Mouse (Mus musculus): ENCODE measurements around the gene 4933428G20Rik. TPM values are rescaled to one million over a fixed set of nuclear protein-coding genes. Genes with fewer than 3 reads are reported as not detected.

The 4933428G20Rik gene
- polyA plus RNA-seq, 1 experiment from 2014 or later = 1.3 TPM

DNA sequence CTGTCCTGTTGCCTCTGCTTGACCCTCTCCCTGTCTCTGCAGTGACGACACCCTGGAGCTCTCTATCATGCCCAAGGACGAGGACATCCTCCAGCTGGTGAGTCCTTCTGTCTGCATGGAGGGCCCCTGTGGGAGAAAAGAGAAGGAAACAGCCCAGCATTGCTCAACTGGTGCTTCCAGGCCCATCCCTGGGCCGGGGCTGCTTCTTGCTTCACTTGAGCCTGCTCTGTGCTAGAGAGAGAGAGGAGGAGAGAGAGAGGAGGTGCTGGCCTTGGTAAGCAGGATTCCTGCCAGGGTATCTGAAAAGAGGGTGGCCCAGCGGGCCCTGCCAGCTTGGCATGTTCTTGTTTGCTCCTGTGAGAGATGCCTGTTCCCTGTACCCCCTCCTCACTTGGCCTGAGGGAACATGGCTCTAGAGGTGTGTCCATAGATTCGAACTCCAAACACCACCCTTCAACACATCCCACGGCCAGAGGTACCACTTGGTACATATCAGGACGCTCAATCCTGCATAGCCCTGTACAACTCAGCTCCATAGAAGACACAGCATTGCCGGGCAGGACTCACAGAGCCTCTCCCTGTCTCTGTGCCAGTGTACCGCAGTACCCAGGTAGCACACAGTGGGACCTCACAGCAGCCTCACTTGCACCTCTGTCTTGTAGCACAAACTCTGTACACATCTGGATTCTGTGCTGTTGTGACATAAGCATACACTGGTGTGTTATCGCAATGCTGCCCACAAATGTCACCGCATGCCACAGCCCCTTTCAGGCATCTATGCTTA is 51.3 kb downstream of the 4933428G20Rik start:
- H3K36me3 ChIP-seq = peaks cover 11% of the 10 kb centered on the region; the same call in 1 of the 2 replicates
- H3K27ac ChIP-seq (replicated peaks) = peak overlapping the region; percentile 86
- ATAC-seq (ENCODE audit: low FRiP score, low read depth) = no peak
- no peak overlapping the region for H3K4me2 ChIP-seq
- H3K9ac ChIP-seq = no peak overlapping the region
- 89% methylated on average over 11 of the region's 11 CpGs for WGBS
- no peaks in the 10 kb centered on the region for H3K27me3 ChIP-seq
- H3K4me3 ChIP-seq = no peak overlapping the region
- H3K4me1 ChIP-seq (replicated peaks) = peaks cover 52% of the 10 kb centered on the region
- H3K9me3 ChIP-seq = no peaks in the 10 kb centered on the region

DNA sequence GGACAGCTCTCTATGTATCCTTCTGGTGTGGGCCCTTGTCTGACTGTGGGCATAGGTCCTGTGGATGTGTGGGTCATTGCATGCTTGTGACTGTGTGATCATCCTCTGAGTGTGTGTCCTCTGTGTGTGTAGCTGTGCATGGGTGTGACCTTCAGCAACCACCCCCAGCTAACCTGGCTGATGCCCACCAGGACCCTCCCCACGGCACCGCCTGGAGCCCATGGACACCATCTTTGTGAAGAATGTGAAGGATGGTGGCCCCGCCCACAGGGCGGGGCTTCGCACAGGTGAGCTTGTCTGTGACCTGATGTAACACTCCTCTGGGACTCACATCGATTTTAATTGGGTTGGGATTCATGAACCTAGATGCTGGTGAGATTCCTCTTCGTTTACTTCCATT is 52.2 kb downstream of the 4933428G20Rik start:
- Histone ChIP-seq H3K27ac (replicated peaks) (no peak overlapping the region), H3K4me1 (replicated peaks) (peaks cover 44% of the 10 kb centered on the region), H3K9ac (no peak overlapping the region), H3K9me3 (no peaks in the 10 kb centered on the region), H3K36me3 (peaks cover 11% of the 10 kb centered on the region; the same call in 1 of the 2 replicates), H3K4me2 (no peak overlapping the region), H3K27me3 (no peaks in the 10 kb centered on the region), H3K4me3 (no peak overlapping the region)
- no peak for ATAC-seq (ENCODE audit: low FRiP score, low read depth)
- 80% methylated on average over 7 of the region's 7 CpGs for WGBS

DNA sequence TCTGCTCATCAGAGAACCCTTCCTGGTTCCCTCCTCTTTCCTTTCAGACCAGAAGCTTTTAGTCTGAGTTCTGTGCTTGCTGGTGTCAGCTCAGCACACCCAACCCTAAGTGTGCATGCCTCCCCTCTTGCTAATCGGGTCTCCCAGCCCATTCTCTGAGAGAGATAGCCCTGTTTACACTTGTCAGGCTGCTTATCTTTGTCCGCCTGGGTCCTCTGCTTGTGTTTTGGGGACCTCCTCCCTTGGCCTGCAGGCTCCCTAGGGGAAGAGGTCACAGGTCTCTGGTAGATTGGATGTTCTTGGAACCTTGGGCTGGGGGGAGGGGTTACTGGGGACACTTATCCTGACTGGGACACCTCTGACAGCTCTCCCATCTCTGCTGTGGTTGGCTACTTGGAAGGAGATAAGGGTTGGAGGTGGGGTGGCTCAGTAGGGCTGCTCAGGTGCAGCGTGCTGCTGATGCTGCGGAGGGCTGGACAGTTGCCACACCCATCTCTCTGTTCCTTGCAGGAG is 54.1 kb downstream of the 4933428G20Rik start:
- Histone ChIP-seq H3K4me2 (no peak overlapping the region), H3K27ac (replicated peaks) (no peak overlapping the region), H3K4me3 (no peak overlapping the region), H3K9ac (no peak overlapping the region), H3K4me1 (replicated peaks) (peaks cover 42% of the 10 kb centered on the region), H3K36me3 (peaks cover 5% of the 10 kb centered on the region; the same call in 1 of the 2 replicates), H3K27me3 (no peaks in the 10 kb centered on the region), H3K9me3 (no peaks in the 10 kb centered on the region)
- 78% methylated on average over 4 of the region's 4 CpGs for WGBS
- ATAC-seq (ENCODE audit: low FRiP score, low read depth) = no peak

DNA sequence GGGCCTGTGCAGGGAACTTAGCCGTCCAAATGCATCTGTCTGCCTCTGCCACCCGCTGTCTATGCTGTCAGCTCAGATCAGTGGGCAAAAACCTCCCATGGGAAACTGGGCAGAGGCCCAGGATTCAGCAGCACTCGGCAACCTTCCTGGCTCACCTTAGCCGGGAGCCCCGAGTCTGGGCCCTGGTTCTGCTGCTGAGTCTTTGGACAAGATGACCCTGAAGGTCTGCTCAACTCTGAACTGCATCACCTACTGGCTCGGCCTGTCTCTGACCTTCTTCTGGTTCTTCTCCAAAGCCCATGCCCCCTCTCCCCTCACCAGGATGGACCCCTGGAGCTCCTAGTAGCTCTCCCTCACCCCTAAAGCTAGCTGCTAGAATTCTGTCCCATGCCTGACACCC is 54.5 kb downstream of the 4933428G20Rik start:
- no peaks in the 10 kb centered on the region for H3K27me3 ChIP-seq
- no peak for ATAC-seq (ENCODE audit: low FRiP score, low read depth)
- no peaks in the 10 kb centered on the region for H3K9me3 ChIP-seq
- 67% methylated on average over 6 of the region's 6 CpGs for WGBS
- peaks cover 41% of the 10 kb centered on the region for H3K4me1 ChIP-seq (replicated peaks)
- no peak overlapping the region for H3K9ac ChIP-seq
- H3K4me2 ChIP-seq = no peak overlapping the region
- H3K36me3 ChIP-seq = peaks cover 5% of the 10 kb centered on the region; the same call in 1 of the 2 replicates
- H3K27ac ChIP-seq (replicated peaks) = no peak overlapping the region
- no peak overlapping the region for H3K4me3 ChIP-seq

DNA sequence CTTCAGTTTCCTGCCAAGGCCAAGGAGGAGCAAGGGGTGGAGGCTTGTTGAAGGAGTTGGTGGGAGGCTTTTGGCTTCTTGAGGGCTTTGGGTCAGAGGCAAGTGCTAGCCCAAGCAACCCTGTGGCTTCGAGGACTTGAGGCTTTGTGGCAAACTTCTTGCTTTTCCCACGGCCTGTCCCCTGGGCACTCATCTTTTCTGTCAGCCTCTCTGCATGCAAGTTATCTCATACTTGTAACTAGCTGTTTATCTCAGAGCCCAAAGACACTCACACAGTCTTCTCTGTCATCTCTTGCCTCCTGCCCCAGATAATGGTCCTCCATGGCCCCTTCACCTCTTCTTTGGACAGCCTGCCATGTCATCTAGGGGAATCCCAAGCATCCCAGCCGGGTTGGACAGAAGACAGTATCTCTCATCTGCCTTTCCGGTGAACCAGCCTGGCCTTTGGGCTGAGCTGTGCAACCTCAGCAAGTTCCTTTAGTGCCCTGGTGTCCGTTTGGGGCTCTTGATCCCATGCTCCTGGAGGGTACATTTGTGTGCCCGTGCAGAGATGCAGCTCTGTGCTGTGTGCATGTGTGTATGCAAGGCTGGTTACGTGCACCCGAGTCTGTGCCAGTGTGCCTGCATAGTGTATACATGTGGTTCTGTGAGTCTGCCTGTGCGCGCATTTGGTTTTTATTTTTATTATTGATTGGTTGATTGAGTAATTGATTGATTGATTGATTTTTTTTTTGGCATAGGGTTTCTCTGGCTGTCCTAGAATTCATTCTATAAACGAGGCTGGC is 57.1 kb downstream of the 4933428G20Rik start:
- ATAC-seq (ENCODE audit: low FRiP score, low read depth) = no peak

DNA sequence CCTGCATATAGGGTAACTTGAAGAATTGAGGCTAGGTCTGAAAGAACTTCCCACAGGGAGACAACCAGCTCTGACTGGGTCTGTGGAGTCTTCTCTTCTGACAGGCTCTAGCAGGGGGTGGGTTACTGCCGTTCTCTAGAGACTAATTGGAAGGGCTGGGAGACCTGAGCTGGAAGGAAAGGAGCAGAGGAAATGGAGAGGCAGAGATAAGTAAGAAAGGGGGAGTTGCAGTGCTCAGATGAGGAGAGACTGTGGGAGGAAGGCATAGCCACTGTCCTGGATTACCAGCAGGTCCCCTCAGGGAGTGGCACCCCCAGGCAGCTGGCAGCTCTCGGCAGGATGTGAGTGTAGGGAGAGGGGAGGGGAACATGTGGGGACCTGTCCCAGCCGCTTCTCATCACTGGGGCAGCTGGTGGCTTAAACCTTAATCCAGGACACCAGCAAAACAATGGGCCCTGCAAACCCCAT is 58.4 kb downstream of the 4933428G20Rik start:
- ATAC-seq (ENCODE audit: low FRiP score, low read depth) = no peak
- peaks cover 5% of the 10 kb centered on the region; the same call in 1 of the 2 replicates for H3K36me3 ChIP-seq
- peaks cover 28% of the 10 kb centered on the region for H3K4me1 ChIP-seq (replicated peaks)
- H3K27me3 ChIP-seq = peaks cover 16% of the 10 kb centered on the region
- H3K9me3 ChIP-seq = no peaks in the 10 kb centered on the region
- no peak overlapping the region for H3K9ac ChIP-seq
- no peak overlapping the region for H3K4me3 ChIP-seq
- H3K27ac ChIP-seq (replicated peaks) = no peak overlapping the region
- H3K4me2 ChIP-seq = peak overlapping the region; percentile 55
- WGBS = 8% methylated on average over 3 of the region's 3 CpGs

More for the DNA sequence above, 57.1 kb downstream of the 4933428G20Rik start:
- Histone ChIP-seq H3K27me3 (peaks cover 16% of the 10 kb centered on the region), H3K36me3 (peaks cover 5% of the 10 kb centered on the region; the same call in 1 of the 2 replicates), H3K9me3 (no peaks in the 10 kb centered on the region), H3K4me3 (no peak overlapping the region), H3K27ac (replicated peaks) (no peak overlapping the region), H3K4me1 (replicated peaks) (peaks cover 28% of the 10 kb centered on the region), H3K9ac (no peak overlapping the region), H3K4me2 (no peak overlapping the region)
- 87% methylated on average over 11 of the region's 11 CpGs for WGBS

DNA sequence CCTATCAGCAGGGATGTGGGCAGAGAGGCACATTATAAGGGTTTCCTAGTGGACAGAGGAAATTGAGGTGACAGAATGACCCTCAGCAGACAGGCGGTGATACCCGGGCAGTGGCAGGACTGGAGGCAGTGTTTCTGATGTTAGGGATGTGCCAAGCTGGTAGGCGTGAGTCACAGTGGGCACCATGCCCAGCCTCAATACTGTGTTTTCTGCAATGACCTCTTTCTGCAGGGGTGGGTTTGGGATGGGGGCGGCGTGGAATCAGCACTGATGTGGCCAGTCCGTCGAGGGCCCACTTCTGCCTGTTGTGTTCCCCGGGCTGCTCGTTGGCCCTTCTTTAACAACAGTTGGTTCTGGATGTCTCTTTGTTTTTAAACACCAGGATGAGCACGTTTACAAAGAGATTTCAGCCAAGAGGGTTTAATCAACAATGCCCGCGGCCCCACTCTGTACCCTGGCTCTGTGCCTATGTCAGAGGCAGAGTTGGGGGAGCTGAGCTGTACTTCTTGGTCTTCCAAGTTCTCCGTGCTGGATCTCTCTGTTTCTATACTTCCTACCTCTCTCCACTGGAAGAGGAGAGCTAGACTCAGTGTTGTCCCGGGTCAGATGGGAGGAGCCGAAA is 59.0 kb downstream of the 4933428G20Rik start:
- no peaks in the 10 kb centered on the region for H3K9me3 ChIP-seq
- 38% methylated on average over 15 of the region's 15 CpGs for WGBS
- H3K4me3 ChIP-seq = no peak overlapping the region
- H3K9ac ChIP-seq = no peak overlapping the region
- peaks cover 16% of the 10 kb centered on the region for H3K27me3 ChIP-seq
- peaks cover 5% of the 10 kb centered on the region; the same call in 1 of the 2 replicates for H3K36me3 ChIP-seq
- no peak overlapping the region for H3K27ac ChIP-seq (replicated peaks)
- peaks cover 28% of the 10 kb centered on the region for H3K4me1 ChIP-seq (replicated peaks)
- ATAC-seq (ENCODE audit: low FRiP score, low read depth) = no peak
- H3K4me2 ChIP-seq = peak overlapping the region; percentile 55

Other genes with a start within 250 kb of the 4933428G20Rik start
- 131 and 142 TPM in 2 replicates for gene Npepps, start 219.7 kb downstream of the 4933428G20Rik start, polyA plus RNA-seq (2015; fragmentation: Nextera tagmentation; extraction: Ambion mirVana)
- 36.8 and 38.2 TPM in 2 replicates for gene Mrpl45, start 184.6 kb downstream of the 4933428G20Rik start, polyA plus RNA-seq (2015; fragmentation: Nextera tagmentation; extraction: Ambion mirVana)
- 0.12 and 0.30 TPM in 2 replicates for gene Gpr179, start 148.3 kb downstream of the 4933428G20Rik start, polyA plus RNA-seq (2015; fragmentation: Nextera tagmentation; extraction: Ambion mirVana)
- gene Socs7, start 137.8 kb downstream of the 4933428G20Rik start, polyA plus RNA-seq (2015; fragmentation: Nextera tagmentation; extraction: Ambion mirVana) = 9.0 and 9.5 TPM in 2 replicates
- 9.9 and 10.1 TPM in 2 replicates for gene Arhgap23, start 84.8 kb downstream of the 4933428G20Rik start, polyA plus RNA-seq (2015; fragmentation: Nextera tagmentation; extraction: Ambion mirVana)
- gene Srcin1, start 75.8 kb upstream of the 4933428G20Rik start, polyA plus RNA-seq (2015; fragmentation: Nextera tagmentation; extraction: Ambion mirVana) = 11.9 TPM in 2 replicates
- 2.6 and 3.0 TPM in 2 replicates for gene Epop, start 129.4 kb upstream of the 4933428G20Rik start, polyA plus RNA-seq (2015; fragmentation: Nextera tagmentation; extraction: Ambion mirVana)
- gene Mllt6, start 163.1 kb upstream of the 4933428G20Rik start, polyA plus RNA-seq (2015; fragmentation: Nextera tagmentation; extraction: Ambion mirVana) = 3.4 and 3.5 TPM in 2 replicates
- 33.2 and 37.0 TPM in 2 replicates for gene Cisd3, start 185.5 kb upstream of the 4933428G20Rik start, polyA plus RNA-seq (2015; fragmentation: Nextera tagmentation; extraction: Ambion mirVana)
- 18.9 and 19.5 TPM in 2 replicates for gene Pcgf2, start 200.2 kb upstream of the 4933428G20Rik start, polyA plus RNA-seq (2015; fragmentation: Nextera tagmentation; extraction: Ambion mirVana)
- 416 and 449 TPM in 2 replicates for gene Psmb3, start 203.1 kb upstream of the 4933428G20Rik start, polyA plus RNA-seq (2015; fragmentation: Nextera tagmentation; extraction: Ambion mirVana)
- 4.0 and 4.2 TPM in 2 replicates for gene Pip4k2b, start 244.4 kb upstream of the 4933428G20Rik start, polyA plus RNA-seq (2015; fragmentation: Nextera tagmentation; extraction: Ambion mirVana)